Mouse (Mus musculus): ENCODE results near the gene Ano1. TPM values are rescaled to one million over a fixed set of nuclear protein-coding genes. Genes with fewer than 3 reads are reported as not detected.

The Ano1 gene
- 1 to 10 TPM; 3.6 to 5.7 (median 4.2) TPM for total RNA-seq (2022)

DNA sequence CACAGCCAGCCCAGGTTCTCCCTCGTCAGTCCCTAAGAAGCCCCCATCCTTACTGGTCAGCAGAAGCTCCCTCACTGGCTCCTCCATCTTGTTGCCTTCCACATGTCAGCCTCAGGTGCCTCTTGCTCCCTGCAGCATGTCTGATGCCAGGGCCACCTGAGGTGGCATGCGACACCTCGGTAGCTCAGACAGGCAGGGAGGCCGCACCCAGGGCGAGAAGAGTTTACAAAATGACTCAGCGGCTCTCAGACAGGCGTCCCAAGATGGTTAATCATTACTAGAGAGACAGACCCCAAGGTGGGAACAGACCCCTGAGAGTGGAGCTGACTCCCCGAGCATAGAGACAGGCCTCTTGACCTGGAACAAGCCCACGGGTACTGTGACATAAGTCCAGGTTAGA is at the start of gene Ano1:
Ano1 (minus strand) TSS at position 142 of the 400 bp plus-strand sequence.
- DNase-seq (ENCODE audit: low spot score in 2 of 2) = no peak

GRCm38 (mm10) chr7:144798471-144798870 is 46.7 kb upstream of the Ano1 start:
- DNase-seq (ENCODE audit: low spot score in 2 of 2) = no peak

DNA sequence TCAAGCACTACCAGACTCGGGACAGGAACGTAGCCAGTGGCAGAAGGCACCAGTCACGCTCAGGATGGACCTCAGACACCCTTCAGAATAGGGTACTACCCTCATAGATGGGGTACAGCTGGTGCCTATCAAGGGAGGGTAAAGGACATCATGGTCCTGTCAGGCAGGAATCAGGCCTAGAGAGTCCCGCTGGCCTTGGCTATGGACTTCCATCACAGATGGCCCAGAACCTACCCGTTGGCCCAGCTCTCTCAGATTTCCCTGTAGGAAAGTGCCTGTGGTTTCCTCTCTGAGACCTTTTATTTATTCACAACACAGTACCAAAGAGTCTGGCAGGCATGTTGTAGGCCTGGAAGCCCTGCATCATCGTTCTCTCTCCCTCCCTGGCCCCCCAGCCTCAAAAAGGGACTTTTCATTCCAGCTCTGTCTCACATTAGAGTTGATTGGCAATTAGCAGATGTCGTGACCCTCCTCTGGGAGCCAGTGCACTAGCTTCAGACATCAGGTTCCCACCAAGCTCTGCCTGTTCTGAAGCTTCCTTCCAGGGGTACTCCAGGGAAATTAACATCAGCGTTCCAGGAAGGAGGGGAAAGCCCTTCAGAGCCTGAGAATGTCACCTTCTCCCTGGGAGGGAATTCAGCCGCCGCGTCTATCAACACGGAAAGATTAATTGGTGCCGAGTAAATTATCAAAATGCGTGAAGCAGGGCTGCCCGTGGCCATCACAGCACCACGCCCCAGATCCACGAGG is 45.4 kb upstream of the Ano1 start:
- no peak for DNase-seq (ENCODE audit: low spot score in 2 of 2)

GRCm38 (mm10) chr7:144795976-144796474 is 44.3 kb upstream of the Ano1 start:
- DNase-seq (ENCODE audit: low spot score in 2 of 2) = no peak

DNA sequence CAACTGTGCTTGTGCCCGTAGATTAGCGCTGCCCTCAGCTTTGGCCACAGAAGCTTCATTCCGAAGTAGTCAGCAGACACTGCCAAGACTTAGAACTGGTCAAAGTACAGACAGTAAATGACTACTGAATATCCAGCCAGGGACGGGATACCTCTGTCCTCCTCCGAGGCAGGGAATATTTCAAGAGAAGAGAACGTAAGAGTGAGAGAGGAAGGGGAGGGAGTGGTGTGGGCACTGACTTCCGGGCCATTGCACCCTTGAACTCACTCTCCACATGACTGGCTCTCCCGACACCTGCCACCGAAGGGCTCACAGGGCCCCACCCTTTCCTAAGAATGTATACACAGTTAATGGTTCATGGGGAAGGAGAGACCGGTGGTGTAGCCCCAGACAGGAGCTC is 41.5 kb upstream of the Ano1 start:
- no peak for DNase-seq (ENCODE audit: low spot score in 2 of 2)

DNA sequence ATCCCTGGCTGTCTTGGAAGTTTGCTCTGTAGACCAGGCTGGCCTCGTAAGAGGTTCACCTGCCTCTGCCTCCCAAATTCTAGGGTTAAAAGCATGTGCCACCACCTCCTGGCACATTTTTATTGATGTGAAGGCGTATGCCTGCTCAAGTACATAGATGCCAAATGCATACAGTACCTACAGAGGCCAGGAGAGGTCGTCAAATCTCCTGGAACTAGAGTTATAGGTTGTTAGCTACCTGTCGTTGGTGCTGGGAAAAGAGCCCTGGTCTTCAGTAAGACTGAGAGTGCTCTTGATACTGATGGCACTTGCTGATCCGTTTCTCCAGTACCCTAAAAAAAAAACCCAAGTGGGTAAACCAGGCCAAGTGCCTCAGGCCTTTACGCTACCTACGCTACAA is 39.7 kb upstream of the Ano1 start:
- no peak for DNase-seq (ENCODE audit: low spot score in 2 of 2)

- no peak for DNase-seq (ENCODE audit: low spot score in 2 of 2)
Observed at GRCm38 (mm10) chr7:144789601-144790556, 38.1 kb upstream of the Ano1 start.

- no peak for DNase-seq (ENCODE audit: low spot score in 2 of 2)
Observed at GRCm38 (mm10) chr7:144788631-144789030, 36.9 kb upstream of the Ano1 start.

DNA sequence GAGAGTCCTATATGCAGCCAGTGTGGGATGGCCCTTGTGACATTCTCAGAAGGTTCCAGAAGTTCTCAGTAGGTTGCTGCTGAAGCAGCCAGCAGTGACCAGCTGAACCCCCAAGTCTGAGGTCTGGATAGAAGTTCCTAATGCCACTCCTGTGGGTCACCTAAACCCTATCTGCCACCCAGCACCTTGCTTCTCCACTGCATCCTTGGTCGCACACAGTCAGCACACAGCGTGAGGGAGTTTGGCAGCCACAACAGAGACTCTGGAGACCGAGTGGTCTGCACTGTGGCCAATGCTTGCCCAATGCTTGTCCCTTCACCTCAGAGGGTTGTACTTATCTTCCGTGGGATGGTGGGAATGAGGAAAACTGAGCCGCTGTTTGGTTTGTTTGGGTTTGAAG is 35.7 kb upstream of the Ano1 start:
- no peak for DNase-seq (ENCODE audit: low spot score in 2 of 2)

DNA sequence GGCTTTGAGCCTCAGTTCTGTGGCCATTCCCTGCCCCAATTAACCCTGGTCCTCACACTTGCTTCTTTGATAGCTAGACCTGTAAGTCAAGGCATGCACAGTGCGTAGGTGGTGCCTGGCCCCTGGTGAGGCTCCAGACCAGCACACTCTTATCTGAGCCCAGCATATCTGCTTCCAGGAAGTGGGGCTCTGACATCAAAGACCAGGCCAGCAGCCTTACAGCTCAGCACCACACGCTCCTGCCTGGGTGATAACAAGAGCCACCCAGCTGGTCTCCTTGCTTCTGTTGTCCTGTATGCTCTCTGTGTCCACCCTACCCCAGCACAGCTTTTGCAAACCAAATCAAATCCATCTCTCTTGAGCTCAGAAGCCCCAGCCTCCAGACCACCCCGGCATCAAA is 34.8 kb upstream of the Ano1 start:
- no peak for DNase-seq (ENCODE audit: low spot score in 2 of 2)

DNA sequence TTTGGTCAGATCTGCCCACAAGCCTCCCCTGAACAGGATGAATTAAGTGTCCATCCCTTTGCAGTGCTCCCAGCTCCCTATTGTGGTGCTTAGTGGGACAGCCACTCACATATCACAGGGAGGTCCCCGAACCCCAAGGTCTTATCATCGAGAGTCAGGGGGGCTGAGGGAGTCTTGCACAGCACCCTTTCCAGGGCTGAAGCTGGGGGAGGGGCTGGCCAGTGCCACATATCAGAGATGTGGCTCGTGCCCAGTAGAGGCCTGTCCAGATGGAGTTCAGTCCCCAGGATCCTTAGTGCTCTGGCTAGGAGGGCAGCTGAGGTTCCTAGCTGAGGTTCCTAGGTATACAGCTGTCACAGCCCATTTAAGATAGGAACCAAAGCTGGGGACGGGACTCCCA is 32.4 kb upstream of the Ano1 start:
- DNase-seq (ENCODE audit: low spot score in 2 of 2) = no peak

DNA sequence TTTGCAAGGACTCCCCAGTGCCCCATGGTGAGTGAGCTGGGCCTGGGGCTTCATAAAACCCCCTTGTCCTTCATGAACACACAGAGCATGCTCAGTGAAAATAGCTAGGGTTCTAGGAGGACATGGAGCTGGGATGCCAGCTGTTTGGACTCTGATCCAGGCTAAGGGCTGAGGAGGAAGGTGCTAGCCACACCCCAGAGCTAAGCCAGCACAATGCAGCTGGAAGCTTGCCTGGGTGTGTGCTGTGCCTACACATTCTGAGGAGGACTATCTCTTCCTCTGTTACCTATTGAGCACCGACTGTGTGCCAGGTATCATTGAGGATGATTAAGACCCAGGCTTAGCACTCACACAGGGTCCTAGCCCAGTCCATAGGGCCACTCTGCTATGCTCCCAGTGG is 30.6 kb upstream of the Ano1 start:
- no peak for DNase-seq (ENCODE audit: low spot score in 2 of 2)

DNA sequence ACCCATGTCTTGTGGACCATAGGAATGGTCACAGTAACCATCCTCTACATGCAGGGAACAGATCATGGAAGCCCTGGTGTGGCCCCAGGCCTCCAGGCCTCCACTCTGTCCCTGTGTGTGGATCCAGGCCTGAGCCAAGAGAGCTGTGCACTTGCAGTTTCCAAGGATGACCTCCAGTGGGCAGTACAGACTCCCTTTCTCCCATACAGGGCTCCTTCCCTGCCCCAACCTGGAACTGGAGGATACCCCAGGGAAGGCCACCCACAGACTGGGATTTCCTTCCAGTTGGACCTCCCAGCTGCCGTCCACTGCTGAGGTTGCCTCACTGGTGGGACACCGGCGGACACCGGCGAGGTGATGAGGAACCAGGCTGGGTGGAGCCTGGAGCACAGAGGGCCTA is 29.6 kb upstream of the Ano1 start:
- no peak for DNase-seq (ENCODE audit: low spot score in 2 of 2)

- no peak for DNase-seq (ENCODE audit: low spot score in 2 of 2)
Observed at GRCm38 (mm10) chr7:144780190-144780589, 28.4 kb upstream of the Ano1 start.

DNA sequence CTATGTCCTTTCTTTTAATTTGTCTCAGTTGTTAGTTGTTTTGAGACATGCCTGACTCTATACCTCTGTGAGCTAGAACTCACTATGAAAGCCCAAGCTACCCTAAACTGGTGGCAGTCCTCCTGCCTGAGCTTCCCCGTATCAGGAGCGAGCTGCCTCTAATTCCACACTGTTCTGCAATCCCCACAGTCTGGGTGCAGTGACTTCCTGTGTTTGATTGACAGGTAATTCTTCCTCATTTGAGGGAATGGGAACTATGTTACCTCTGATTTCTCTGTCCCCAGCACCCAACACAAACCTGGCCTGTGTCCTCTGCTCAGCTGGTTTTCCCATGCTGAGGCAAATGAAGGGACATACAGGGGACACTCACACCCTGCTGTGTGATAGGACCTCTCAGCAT is 27.9 kb upstream of the Ano1 start:
- DNase-seq (ENCODE audit: low spot score in 2 of 2) = no peak

GRCm38 (mm10) chr7:144777805-144778204 is 26.0 kb upstream of the Ano1 start:
- DNase-seq (ENCODE audit: low spot score in 2 of 2) = no peak

- DNase-seq (ENCODE audit: low spot score in 2 of 2) = peak; percentile 36 to 82
Observed at GRCm38 (mm10) chr7:144775804-144776447, 24.2 kb upstream of the Ano1 start.

DNA sequence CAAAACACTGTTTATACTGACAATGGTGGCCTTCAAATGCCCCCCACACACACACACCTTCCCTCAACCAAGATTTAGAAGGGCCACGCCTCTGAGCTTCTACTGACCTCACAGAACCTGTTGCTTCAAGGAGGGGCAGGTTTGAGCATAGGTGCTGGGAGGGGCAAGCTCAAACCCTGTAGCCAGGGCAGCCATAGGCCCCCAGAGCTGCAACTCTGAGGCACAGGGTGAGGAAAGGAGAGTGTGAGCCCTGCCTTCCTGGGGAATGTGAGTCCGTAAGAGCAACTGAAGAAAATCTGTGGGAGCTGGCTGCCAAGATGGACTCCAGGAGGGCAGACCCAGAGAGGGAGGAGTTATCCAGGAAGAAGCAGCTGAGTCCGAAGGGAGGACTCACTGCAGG is 23.4 kb upstream of the Ano1 start:
- no peak for DNase-seq (ENCODE audit: low spot score in 2 of 2)

DNA sequence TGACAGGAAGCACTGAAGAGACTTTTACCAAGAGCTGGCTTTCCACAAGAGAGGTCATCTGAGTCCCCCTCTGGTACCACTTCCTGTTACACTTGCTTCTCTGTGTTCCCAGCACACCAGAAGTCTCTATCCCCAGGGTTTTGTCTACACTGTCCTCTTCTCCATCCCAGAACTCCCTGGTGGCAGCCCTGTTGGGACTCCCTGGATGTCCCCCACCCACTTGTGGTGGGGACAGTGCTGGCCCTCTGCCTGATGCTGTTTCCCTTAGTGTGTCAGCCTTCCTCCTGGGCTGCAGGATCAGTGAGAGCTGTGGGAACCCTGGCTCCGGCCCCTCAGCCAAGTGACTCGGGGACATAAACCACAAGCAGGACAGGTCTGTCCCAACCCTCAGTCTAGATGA is 22.5 kb upstream of the Ano1 start:
- DNase-seq (ENCODE audit: low spot score in 2 of 2) = no peak

DNA sequence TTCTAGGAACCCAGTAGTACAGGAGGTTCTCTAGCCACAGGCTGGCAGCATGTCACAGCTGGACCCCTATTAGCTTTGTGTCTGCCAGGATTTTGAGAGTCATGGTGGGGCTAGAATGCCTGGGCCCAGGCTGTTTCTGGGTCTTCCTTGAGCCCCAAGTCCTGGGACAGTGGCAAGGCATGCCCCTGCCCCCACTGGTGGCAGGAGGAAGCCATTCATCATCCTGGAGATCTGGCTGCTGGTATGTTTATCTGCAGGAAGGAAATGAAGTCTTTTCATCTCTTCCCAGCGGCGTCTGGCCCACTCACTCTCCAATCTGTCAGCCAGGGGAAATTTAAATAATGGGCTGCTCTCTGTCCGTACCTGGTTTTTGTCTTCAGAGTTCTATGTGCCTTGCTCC is 18.3 kb upstream of the Ano1 start:
- DNase-seq (ENCODE audit: low spot score in 2 of 2) = no peak

- DNase-seq (ENCODE audit: low spot score in 2 of 2) = no peak
Observed at GRCm38 (mm10) chr7:144769434-144770080, 17.8 kb upstream of the Ano1 start.
